Mouse (Mus musculus): ENCODE measurements around the gene Prkcz. TPM values are rescaled to one million over a fixed set of nuclear protein-coding genes. Genes with fewer than 3 reads are reported as not detected.
A peak's percentile ranks its signal among the peaks of the same experiment; 100 is the strongest.

Gene Prkcz
- polyA plus RNA-seq, 1 experiment from 2014 or later, result 93.9 TPM

DNA sequence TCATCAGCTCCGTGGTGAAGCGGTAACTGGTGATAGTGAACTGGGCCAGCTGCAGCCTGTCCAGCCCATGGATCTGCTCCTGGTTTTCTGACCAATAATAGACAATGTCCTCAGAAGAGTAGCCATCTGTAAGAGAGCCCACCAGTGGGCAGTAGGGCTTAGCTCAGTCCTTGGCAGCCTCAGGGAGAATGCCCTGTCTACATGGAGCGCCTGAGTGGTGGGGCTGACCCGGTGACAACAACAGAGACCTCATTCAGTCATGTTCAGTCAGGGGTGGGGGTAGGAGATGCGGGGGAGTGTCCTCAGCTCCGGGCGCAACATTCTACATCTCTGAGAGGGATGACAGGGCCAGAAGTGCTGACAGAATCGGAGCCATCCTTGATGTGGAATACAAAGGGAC, 26.0 kb upstream of the Prkcz start:
- no peaks in the 10 kb centered on the region for H3K4me1 ChIP-seq (ENCODE audit: control insufficient read depth, insufficient read depth, low read depth, low read length)
- WGBS, result 91% methylated on average over 8 of the region's 8 CpGs
- no peak for ATAC-seq
- H3K9ac ChIP-seq (ENCODE audit: low read depth, low read length), result no peak overlapping the region
- no peaks in the 10 kb centered on the region for H3K27me3 ChIP-seq (replicated peaks; ENCODE audit: control insufficient read depth, insufficient read depth, low read length)
- no peak overlapping the region for H3K27ac ChIP-seq (ENCODE audit: low read depth, low read length)
- no peak overlapping the region for H3K4me3 ChIP-seq (ENCODE audit: low read length)
- no peaks in the 10 kb centered on the region for H3K9me3 ChIP-seq (ENCODE audit: control insufficient read depth, low read length)
- no peak overlapping the region for H3K4me2 ChIP-seq (ENCODE audit: low read length)
- no peaks in the 10 kb centered on the region for H3K36me3 ChIP-seq (ENCODE audit: control insufficient read depth, insufficient read depth, low read length)

GRCm38 (mm10) chr4:155383326-155383725, 22.2 kb upstream of the Prkcz start:
- Histone ChIP-seq H3K9ac (ENCODE audit: low read depth, low read length) (no peak overlapping the region), H3K27ac (ENCODE audit: low read depth, low read length) (no peak overlapping the region), H3K4me3 (ENCODE audit: low read length) (no peak overlapping the region), H3K9me3 (ENCODE audit: control insufficient read depth, low read length) (no peaks in the 10 kb centered on the region), H3K36me3 (ENCODE audit: control insufficient read depth, insufficient read depth, low read length) (no peaks in the 10 kb centered on the region), H3K4me1 (ENCODE audit: control insufficient read depth, insufficient read depth, low read depth, low read length) (no peaks in the 10 kb centered on the region), H3K4me2 (ENCODE audit: low read length) (no peak overlapping the region), H3K27me3 (replicated peaks; ENCODE audit: control insufficient read depth, insufficient read depth, low read length) (no peaks in the 10 kb centered on the region)
- 84% methylated on average over 4 of the region's 4 CpGs for WGBS
- no peak for ATAC-seq

GRCm38 (mm10) chr4:155382752-155383151, 21.6 kb upstream of the Prkcz start:
- ATAC-seq, result no peak
- Histone ChIP-seq H3K4me3 (ENCODE audit: low read length) (no peak overlapping the region), H3K27ac (ENCODE audit: low read depth, low read length) (no peak overlapping the region), H3K4me2 (ENCODE audit: low read length) (no peak overlapping the region), H3K9ac (ENCODE audit: low read depth, low read length) (peak overlapping the region; percentile 38), H3K36me3 (ENCODE audit: control insufficient read depth, insufficient read depth, low read length) (no peaks in the 10 kb centered on the region), H3K4me1 (ENCODE audit: control insufficient read depth, insufficient read depth, low read depth, low read length) (no peaks in the 10 kb centered on the region), H3K9me3 (ENCODE audit: control insufficient read depth, low read length) (no peaks in the 10 kb centered on the region), H3K27me3 (replicated peaks; ENCODE audit: control insufficient read depth, insufficient read depth, low read length) (no peaks in the 10 kb centered on the region)
- 7% methylated on average over 9 of the region's 9 CpGs for WGBS

GRCm38 (mm10) chr4:155381974-155382373, 20.8 kb upstream of the Prkcz start:
- Histone ChIP-seq H3K9ac (ENCODE audit: low read depth, low read length) (no peak overlapping the region), H3K27me3 (replicated peaks; ENCODE audit: control insufficient read depth, insufficient read depth, low read length) (no peaks in the 10 kb centered on the region), H3K36me3 (ENCODE audit: control insufficient read depth, insufficient read depth, low read length) (no peaks in the 10 kb centered on the region), H3K4me1 (ENCODE audit: control insufficient read depth, insufficient read depth, low read depth, low read length) (no peaks in the 10 kb centered on the region), H3K4me3 (ENCODE audit: low read length) (no peak overlapping the region), H3K27ac (ENCODE audit: low read depth, low read length) (no peak overlapping the region), H3K9me3 (ENCODE audit: control insufficient read depth, low read length) (no peaks in the 10 kb centered on the region), H3K4me2 (ENCODE audit: low read length) (no peak overlapping the region)
- no peak for ATAC-seq
- WGBS, result 36% methylated on average over 7 of the region's 7 CpGs

- Histone ChIP-seq H3K9ac (ENCODE audit: low read depth, low read length) (no peak overlapping the region), H3K36me3 (ENCODE audit: control insufficient read depth, insufficient read depth, low read length) (no peaks in the 10 kb centered on the region), H3K27me3 (replicated peaks; ENCODE audit: control insufficient read depth, insufficient read depth, low read length) (no peaks in the 10 kb centered on the region), H3K9me3 (ENCODE audit: control insufficient read depth, low read length) (no peaks in the 10 kb centered on the region), H3K4me3 (ENCODE audit: low read length) (no peak overlapping the region), H3K4me1 (ENCODE audit: control insufficient read depth, insufficient read depth, low read depth, low read length) (no peaks in the 10 kb centered on the region), H3K27ac (ENCODE audit: low read depth, low read length) (no peak overlapping the region), H3K4me2 (ENCODE audit: low read length) (no peak overlapping the region)
- WGBS, result 71% methylated on average over 5 of the region's 5 CpGs
- no peak for ATAC-seq
Observed at GRCm38 (mm10) chr4:155371797-155372735, 10.9 kb upstream of the Prkcz start.

- no peak overlapping the region for H3K4me3 ChIP-seq (ENCODE audit: low read length)
- H3K9ac ChIP-seq (ENCODE audit: low read depth, low read length), result no peak overlapping the region
- no peaks in the 10 kb centered on the region for H3K9me3 ChIP-seq (ENCODE audit: control insufficient read depth, low read length)
- H3K27me3 ChIP-seq (replicated peaks; ENCODE audit: control insufficient read depth, insufficient read depth, low read length), result no peaks in the 10 kb centered on the region; the same call in 1 of the 2 replicates
- H3K36me3 ChIP-seq (ENCODE audit: control insufficient read depth, insufficient read depth, low read length), result no peaks in the 10 kb centered on the region
- WGBS, result 86% methylated on average over 15 of the region's 15 CpGs
- no peak overlapping the region for H3K27ac ChIP-seq (ENCODE audit: low read depth, low read length)
- no peak for ATAC-seq
- no peak overlapping the region for H3K4me2 ChIP-seq (ENCODE audit: low read length)
- no peaks in the 10 kb centered on the region for H3K4me1 ChIP-seq (ENCODE audit: control insufficient read depth, insufficient read depth, low read depth, low read length)
Observed at GRCm38 (mm10) chr4:155370737-155371715, 9.9 kb upstream of the Prkcz start.

DNA sequence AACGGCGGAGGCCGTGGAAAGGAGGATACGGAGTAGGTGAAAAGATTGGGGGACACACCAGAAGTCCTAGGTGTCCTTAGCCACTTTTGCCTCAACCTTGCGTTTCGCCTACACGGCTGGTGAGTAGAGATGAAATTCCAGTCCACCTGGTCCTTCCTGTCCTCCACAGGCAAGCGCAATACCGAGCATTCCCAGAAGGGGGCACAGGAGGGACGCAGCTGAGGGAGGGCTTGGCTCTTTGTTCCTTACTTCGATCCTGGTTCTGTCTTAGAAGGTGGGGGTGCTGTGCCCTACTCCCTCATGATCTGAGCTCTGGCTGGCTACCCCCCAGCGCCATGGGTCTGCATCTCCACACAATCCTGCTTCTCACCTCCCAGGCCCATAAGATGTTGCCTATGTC, 7.5 kb upstream of the Prkcz start:
- no peaks in the 10 kb centered on the region for H3K9me3 ChIP-seq (ENCODE audit: control insufficient read depth, low read length)
- H3K27me3 ChIP-seq (replicated peaks; ENCODE audit: control insufficient read depth, insufficient read depth, low read length), result peaks cover 4% of the 10 kb centered on the region
- WGBS, result 27% methylated on average over 12 of the region's 12 CpGs
- H3K4me3 ChIP-seq (ENCODE audit: low read length), result no peak overlapping the region
- ATAC-seq, result no peak
- no peaks in the 10 kb centered on the region for H3K36me3 ChIP-seq (ENCODE audit: control insufficient read depth, insufficient read depth, low read length)
- no peak overlapping the region for H3K9ac ChIP-seq (ENCODE audit: low read depth, low read length)
- no peaks in the 10 kb centered on the region for H3K4me1 ChIP-seq (ENCODE audit: control insufficient read depth, insufficient read depth, low read depth, low read length)
- no peak overlapping the region for H3K4me2 ChIP-seq (ENCODE audit: low read length)
- H3K27ac ChIP-seq (ENCODE audit: low read depth, low read length), result no peak overlapping the region

- H3K4me1 ChIP-seq (ENCODE audit: control insufficient read depth, insufficient read depth, low read depth, low read length), result no peaks in the 10 kb centered on the region
- H3K36me3 ChIP-seq (ENCODE audit: control insufficient read depth, insufficient read depth, low read length), result no peaks in the 10 kb centered on the region
- no peak overlapping the region for H3K4me3 ChIP-seq (ENCODE audit: low read length)
- WGBS, result 94% methylated on average over 9 of the region's 9 CpGs
- no peak overlapping the region for H3K4me2 ChIP-seq (ENCODE audit: low read length)
- no peak overlapping the region for H3K9ac ChIP-seq (ENCODE audit: low read depth, low read length)
- no peak for ATAC-seq
- no peaks in the 10 kb centered on the region for H3K9me3 ChIP-seq (ENCODE audit: control insufficient read depth, low read length)
- no peak overlapping the region for H3K27ac ChIP-seq (ENCODE audit: low read depth, low read length)
- peaks cover 12% of the 10 kb centered on the region for H3K27me3 ChIP-seq (replicated peaks; ENCODE audit: control insufficient read depth, insufficient read depth, low read length)
Observed at GRCm38 (mm10) chr4:155367739-155368138, 6.6 kb upstream of the Prkcz start.

DNA sequence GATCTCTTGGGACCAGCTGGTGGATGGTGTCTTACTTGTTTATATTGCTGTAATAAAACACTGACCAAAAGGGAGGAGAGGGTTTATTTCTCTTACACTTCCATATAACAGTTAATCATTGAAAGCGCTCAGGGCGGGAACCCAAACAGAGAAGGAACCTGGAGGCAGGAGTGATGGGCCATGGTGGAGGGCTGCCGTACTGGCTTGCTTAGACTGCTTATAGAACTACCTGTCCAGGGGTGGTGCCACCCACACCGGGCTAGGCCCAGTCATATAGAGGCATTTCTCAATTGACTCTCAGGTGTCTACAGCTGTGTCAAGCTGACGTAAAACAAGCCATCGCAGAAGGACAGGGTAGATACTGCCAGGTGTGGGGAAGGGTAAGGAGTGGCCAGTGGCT, 5.6 kb upstream of the Prkcz start:
- H3K4me2 ChIP-seq (ENCODE audit: low read length), result no peak overlapping the region
- H3K9me3 ChIP-seq (ENCODE audit: control insufficient read depth, low read length), result no peaks in the 10 kb centered on the region
- H3K27ac ChIP-seq (ENCODE audit: low read depth, low read length), result no peak overlapping the region
- peaks cover 20% of the 10 kb centered on the region for H3K27me3 ChIP-seq (replicated peaks; ENCODE audit: control insufficient read depth, insufficient read depth, low read length)
- ATAC-seq, result no peak
- H3K4me3 ChIP-seq (ENCODE audit: low read length), result no peak overlapping the region
- no peaks in the 10 kb centered on the region for H3K36me3 ChIP-seq (ENCODE audit: control insufficient read depth, insufficient read depth, low read length)
- no peak overlapping the region for H3K9ac ChIP-seq (ENCODE audit: low read depth, low read length)
- H3K4me1 ChIP-seq (ENCODE audit: control insufficient read depth, insufficient read depth, low read depth, low read length), result peaks cover under 1% of the 10 kb centered on the region
- 91% methylated on average over 6 of the region's 6 CpGs for WGBS

Data from hindbrain, embryonic 16.5 days (tissue).